Mouse (Mus musculus): Measurements from ENCODE around the gene Prap1. TPM values are rescaled to one million over a fixed set of nuclear protein-coding genes. Genes with fewer than 3 reads are reported as not detected.

Gene Prap1
- total RNA-seq, 2 experiments from 2014 or later = not detected

GRCm38 (mm10) chr7:140126934-140127333 lies 33.7 kb downstream of the Prap1 start:
- ATAC-seq (ENCODE audit: poor library complexity, severe bottlenecking) = no peak

DNA sequence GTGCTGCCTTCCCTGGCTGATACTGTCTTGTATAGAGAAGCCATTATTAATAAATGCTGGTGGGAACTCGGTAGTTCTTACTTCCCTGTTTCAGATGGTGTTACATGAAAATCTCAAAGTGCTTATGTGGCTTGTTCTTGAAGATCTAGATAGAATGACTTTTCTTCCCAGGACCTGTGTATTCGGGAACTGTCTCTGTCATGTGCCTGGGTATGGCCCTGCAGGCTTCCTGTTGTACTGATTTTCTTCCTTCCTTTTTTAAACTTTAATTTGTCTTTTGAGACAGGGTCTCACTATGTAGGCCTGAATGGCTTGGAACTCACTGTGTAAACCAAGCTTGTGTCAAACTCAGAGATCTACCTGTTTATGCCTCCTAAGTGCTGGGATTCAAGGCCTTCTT lies 34.7 kb downstream of the Prap1 start:
- no peak for ATAC-seq (ENCODE audit: poor library complexity, severe bottlenecking)

DNA sequence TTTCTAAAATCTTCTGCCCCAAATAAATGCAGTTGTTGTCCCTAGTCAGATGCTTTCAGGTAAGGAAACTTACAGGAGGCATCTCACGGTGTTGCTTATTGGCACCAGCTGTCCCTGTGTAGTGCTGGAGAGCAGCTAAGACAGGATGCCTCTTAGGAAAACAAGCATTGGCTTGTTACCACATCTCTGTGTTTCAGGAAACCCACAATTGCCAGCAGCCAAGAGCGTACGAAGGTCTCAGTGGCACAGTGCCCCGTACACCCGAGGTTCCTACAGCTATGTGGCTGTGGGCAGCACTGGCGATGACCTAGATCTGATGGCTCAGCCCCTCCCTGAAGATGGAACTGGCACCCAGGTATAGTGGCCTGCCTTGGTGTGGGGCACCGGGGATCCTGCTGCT lies 39.0 kb downstream of the Prap1 start:
- ATAC-seq (ENCODE audit: poor library complexity, severe bottlenecking) = peak; percentile 49

GRCm38 (mm10) chr7:140134033-140134432 lies 40.8 kb downstream of the Prap1 start:
- ATAC-seq (ENCODE audit: poor library complexity, severe bottlenecking) = peak; percentile 36

DNA sequence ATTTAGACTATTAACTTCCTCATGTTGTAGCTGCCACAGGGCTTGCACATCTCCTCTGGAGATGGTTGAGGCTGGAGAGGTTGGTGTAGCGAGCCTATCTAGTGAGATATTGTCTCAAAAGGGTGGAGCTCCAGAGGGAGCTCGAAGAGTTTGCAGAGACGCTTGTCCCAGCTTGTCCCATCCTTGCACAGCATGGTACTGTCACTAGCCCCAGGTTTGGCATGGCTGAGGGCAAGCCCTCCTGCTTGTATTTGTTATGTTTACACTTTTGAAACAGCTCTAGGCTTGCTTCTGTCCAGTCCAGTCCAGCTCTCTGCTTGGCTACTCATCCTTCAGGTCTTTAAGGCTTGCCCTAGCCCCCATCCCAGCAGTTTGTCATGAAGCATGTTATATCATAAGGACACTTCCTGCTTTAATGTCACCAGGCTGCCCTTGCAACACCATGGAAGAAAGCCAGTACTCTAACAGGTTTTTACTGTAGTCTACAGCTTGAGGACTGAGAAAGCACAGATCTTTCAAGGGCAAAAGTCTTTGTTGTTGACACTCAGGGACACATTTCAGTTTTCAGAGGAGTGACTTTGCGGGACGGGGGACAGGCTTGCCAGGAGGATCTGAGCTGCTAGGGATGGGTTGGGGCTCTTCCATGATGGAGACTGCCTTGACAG lies 42.0 kb downstream of the Prap1 start:
- ATAC-seq (ENCODE audit: poor library complexity, severe bottlenecking) = peak; percentile 25

GRCm38 (mm10) chr7:140137135-140138020 lies 44.2 kb downstream of the Prap1 start, which contains the start of gene Mtg1:
Gene Mtg1 (plus strand): TSS chr7:140137564.
- peak; percentile 80 for ATAC-seq (ENCODE audit: poor library complexity, severe bottlenecking)

DNA sequence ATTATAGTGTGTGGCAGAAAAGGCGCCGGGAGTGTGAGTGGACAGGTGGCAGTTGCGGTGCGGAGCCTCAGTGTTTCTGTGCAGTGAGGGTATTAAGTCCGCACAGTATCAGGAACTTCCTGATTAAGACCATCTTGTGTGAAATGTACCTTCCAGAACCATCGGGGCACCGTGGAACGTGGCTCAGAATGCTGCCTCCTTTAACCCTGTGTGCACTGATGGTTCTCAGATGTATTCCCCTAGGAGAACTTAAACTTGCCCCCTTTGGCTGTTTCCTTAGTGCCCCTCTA lies 44.8 kb downstream of the Prap1 start:
- ATAC-seq (ENCODE audit: poor library complexity, severe bottlenecking) = no peak

GRCm38 (mm10) chr7:140141350-140141749 lies 48.2 kb downstream of the Prap1 start:
- ATAC-seq (ENCODE audit: poor library complexity, severe bottlenecking) = peak; percentile 73

DNA sequence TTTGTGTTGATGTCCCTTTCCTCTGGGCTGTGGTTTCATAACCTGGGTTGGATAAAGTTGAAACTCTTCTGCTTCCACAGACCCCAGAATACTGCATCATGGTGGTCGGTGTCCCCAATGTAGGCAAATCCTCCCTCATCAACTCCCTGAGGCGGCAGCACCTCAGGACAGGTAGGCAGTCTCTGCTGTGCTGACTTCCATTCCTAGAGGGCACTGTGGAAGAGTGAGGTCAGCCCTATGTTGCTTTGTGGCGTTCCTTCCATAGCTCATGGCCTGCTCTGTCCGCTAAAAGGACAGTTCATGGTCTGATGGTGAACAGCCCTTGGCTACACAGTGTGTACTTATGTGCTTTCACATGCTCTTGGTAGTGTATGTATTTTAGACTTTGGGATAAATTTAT lies 51.4 kb downstream of the Prap1 start:
- no peak for ATAC-seq (ENCODE audit: poor library complexity, severe bottlenecking)

Other genes starting within 250 kb of the Prap1 start
- not detected in 2 replicates for gene Kndc1, start 198.7 kb upstream of the Prap1 start, total RNA-seq (2015)
- 0.04 TPM in 1 of 2 replicates, not detected in the other for gene Kndc1, start 198.7 kb upstream of the Prap1 start, total RNA-seq (2017)
- not detected in 2 replicates for gene Utf1, start 149.6 kb upstream of the Prap1 start, total RNA-seq (2015)
- gene Utf1, start 149.6 kb upstream of the Prap1 start, total RNA-seq (2017) = not detected in 2 replicates
- gene 6430531B16Rik, start 114.6 kb upstream of the Prap1 start, total RNA-seq (2015) = 1.1 and 1.2 TPM in 2 replicates
- gene 6430531B16Rik, start 114.6 kb upstream of the Prap1 start, total RNA-seq (2017) = 0.89 and 2.3 TPM in 2 replicates
- gene Adam8, start 100.8 kb upstream of the Prap1 start, total RNA-seq (2015) = 35.0 and 43.7 TPM in 2 replicates
- gene Adam8, start 100.8 kb upstream of the Prap1 start, total RNA-seq (2017) = 39.3 and 51.1 TPM in 2 replicates
- gene Zfp511, start 57.0 kb upstream of the Prap1 start, total RNA-seq (2015) = 32.2 and 34.0 TPM in 2 replicates
- gene Zfp511, start 57.0 kb upstream of the Prap1 start, total RNA-seq (2017) = 19.9 and 22.8 TPM in 2 replicates
- 17.8 and 18.8 TPM in 2 replicates for gene Tubgcp2, start 56.7 kb upstream of the Prap1 start, total RNA-seq (2015)
- gene Tubgcp2, start 56.7 kb upstream of the Prap1 start, total RNA-seq (2017) = 29.7 and 36.7 TPM in 2 replicates
- not detected in 2 replicates for gene Msx3, start 44.3 kb upstream of the Prap1 start, total RNA-seq (2015)
- not detected in 2 replicates for gene Msx3, start 44.3 kb upstream of the Prap1 start, total RNA-seq (2017)
- not detected in 2 replicates for gene Caly, start 10.8 kb upstream of the Prap1 start, total RNA-seq (2015)
- gene Caly, start 10.8 kb upstream of the Prap1 start, total RNA-seq (2017) = not detected in 2 replicates
- 13.0 and 15.8 TPM in 2 replicates for gene Fuom, start 9.0 kb downstream of the Prap1 start, total RNA-seq (2015)
- gene Fuom, start 9.0 kb downstream of the Prap1 start, total RNA-seq (2017) = 12.1 and 16.0 TPM in 2 replicates
- 12.9 and 16.9 TPM in 2 replicates for gene Paox, start 22.4 kb downstream of the Prap1 start, total RNA-seq (2015)
- 8.7 and 11.3 TPM in 2 replicates for gene Paox, start 22.4 kb downstream of the Prap1 start, total RNA-seq (2017)
- 72.7 and 97.4 TPM in 2 replicates for gene Echs1, start 23.1 kb downstream of the Prap1 start, total RNA-seq (2015)
- gene Echs1, start 23.1 kb downstream of the Prap1 start, total RNA-seq (2017) = 71.3 and 87.9 TPM in 2 replicates
- 10.2 and 17.4 TPM in 2 replicates for gene Mtg1, start 44.2 kb downstream of the Prap1 start, total RNA-seq (2015)
- 5.9 and 14.4 TPM in 2 replicates for gene Mtg1, start 44.2 kb downstream of the Prap1 start, total RNA-seq (2017)
- not detected in 2 replicates for gene Sprn, start 61.5 kb downstream of the Prap1 start, total RNA-seq (2015)
- not detected in 2 replicates for gene Sprn, start 61.5 kb downstream of the Prap1 start, total RNA-seq (2017)
- gene Olfr522, start 71.4 kb downstream of the Prap1 start, total RNA-seq (2015) = not detected in 2 replicates
- not detected in 2 replicates for gene Olfr522, start 71.4 kb downstream of the Prap1 start, total RNA-seq (2017)
- not detected in 2 replicates for gene Olfr523, start 79.8 kb downstream of the Prap1 start, total RNA-seq (2015)
- not detected in 2 replicates for gene Olfr523, start 79.8 kb downstream of the Prap1 start, total RNA-seq (2017)
- not detected in 2 replicates for gene Olfr524, start 112.6 kb downstream of the Prap1 start, total RNA-seq (2015)
- not detected in 2 replicates for gene Olfr524, start 112.6 kb downstream of the Prap1 start, total RNA-seq (2017)
- gene Cd163l1, start 124.9 kb downstream of the Prap1 start, total RNA-seq (2015) = 0.11 and 0.41 TPM in 2 replicates
- gene Cd163l1, start 124.9 kb downstream of the Prap1 start, total RNA-seq (2017) = 0.44 and 0.61 TPM in 2 replicates
- not detected in 2 replicates for gene 5830411N06Rik, start 153.9 kb downstream of the Prap1 start, total RNA-seq (2015)
- gene 5830411N06Rik, start 153.9 kb downstream of the Prap1 start, total RNA-seq (2017) = 0.33 TPM in 1 of 2 replicates, not detected in the other
- gene Olfr525, start 227.5 kb downstream of the Prap1 start, total RNA-seq (2015) = not detected in 2 replicates
- not detected in 2 replicates for gene Olfr525, start 227.5 kb downstream of the Prap1 start, total RNA-seq (2017)
- not detected in 2 replicates for gene Olfr527, start 240.6 kb downstream of the Prap1 start, total RNA-seq (2015)
- gene Olfr527, start 240.6 kb downstream of the Prap1 start, total RNA-seq (2017) = not detected in 2 replicates